Mouse (Mus musculus): ENCODE results near the gene Adgrb2. TPM values are rescaled to one million over a fixed set of nuclear protein-coding genes. Genes with fewer than 3 reads are reported as not detected.

Gene Adgrb2
- polyA plus RNA-seq (2015; fragmentation: Nextera tagmentation; extraction: Ambion mirVana): 24.3 and 27.7 TPM in 2 replicates

GRCm38 (mm10) chr4:129984421-129985061, at the start of gene Adgrb2:
Adgrb2 (plus strand) TSS chr4:129984870.

DNA sequence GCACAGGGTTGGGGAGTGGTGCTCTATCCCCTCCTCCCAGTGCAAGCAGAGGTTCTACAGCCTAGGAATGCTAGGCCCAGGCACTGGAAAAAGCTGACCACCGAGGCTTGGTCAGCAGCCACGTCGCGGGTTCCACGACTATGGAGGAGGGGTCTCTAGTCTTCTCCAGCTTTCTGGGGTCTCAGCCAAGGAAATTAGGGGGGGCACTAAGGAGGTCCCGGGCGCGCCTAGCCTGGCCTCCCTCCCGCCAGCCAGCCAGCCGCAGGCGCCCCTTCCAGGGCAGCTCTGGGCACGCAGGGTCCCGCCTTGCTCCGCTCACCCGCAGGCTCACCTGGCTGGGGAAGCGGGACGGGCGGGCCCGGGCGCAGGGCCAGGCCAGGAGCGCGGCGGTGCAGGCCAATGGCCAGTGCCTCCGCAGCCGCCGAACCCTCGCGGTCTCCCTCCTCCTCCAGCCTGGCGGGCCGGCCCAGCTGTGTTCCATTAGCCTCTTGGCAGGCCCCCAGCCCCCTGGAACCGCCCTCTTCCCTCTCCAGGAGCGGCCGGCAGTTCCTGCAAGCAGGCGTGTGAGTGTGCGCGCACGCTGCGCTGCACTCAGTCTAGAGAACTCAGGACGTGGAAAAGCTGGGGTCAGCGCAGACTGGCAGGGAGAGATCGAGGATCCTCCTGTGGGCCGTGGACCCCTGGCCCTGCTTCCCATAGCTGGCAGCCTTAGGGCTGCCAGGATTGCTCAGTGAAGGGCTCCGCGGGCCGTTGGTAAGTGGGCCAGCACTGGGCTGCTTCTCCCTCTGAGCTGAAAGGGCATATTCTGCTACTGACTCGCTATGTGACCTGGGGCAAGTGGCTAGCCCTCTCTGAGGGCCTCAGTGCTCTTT, 62.9 kb downstream of the Adgrb2 start, which contains the start of gene Col16a1:
TSS of gene Col16a1 (plus strand) at position 510 of the 872 bp plus-strand sequence.

Other genes with a start within 250 kb of the Adgrb2 start
- gene Khdrbs1, start 242.6 kb upstream of the Adgrb2 start, polyA plus RNA-seq (2015; fragmentation: Nextera tagmentation; extraction: Ambion mirVana): 73.4 and 78.6 TPM in 2 replicates
- gene Ptp4a2, start 173.7 kb upstream of the Adgrb2 start, polyA plus RNA-seq (2015; fragmentation: Nextera tagmentation; extraction: Ambion mirVana): 217 and 265 TPM in 2 replicates
- gene Spocd1, start 55.6 kb upstream of the Adgrb2 start, polyA plus RNA-seq (2015; fragmentation: Nextera tagmentation; extraction: Ambion mirVana): 0.08 and 0.26 TPM in 2 replicates
- gene Col16a1, start 63.0 kb downstream of the Adgrb2 start, polyA plus RNA-seq (2015; fragmentation: Nextera tagmentation; extraction: Ambion mirVana): 24.9 and 26.5 TPM in 2 replicates
- 61.9 and 68.9 TPM in 2 replicates for gene Pef1, start 117.7 kb downstream of the Adgrb2 start, polyA plus RNA-seq (2015; fragmentation: Nextera tagmentation; extraction: Ambion mirVana)
- gene Hcrtr1, start 154.5 kb downstream of the Adgrb2 start, polyA plus RNA-seq (2015; fragmentation: Nextera tagmentation; extraction: Ambion mirVana): 14.8 and 18.2 TPM in 2 replicates
- 6.4 and 7.0 TPM in 2 replicates for gene Tinagl1, start 190.3 kb downstream of the Adgrb2 start, polyA plus RNA-seq (2015; fragmentation: Nextera tagmentation; extraction: Ambion mirVana)
- not detected in 2 replicates for gene Gm853, start 237.5 kb downstream of the Adgrb2 start, polyA plus RNA-seq (2015; fragmentation: Nextera tagmentation; extraction: Ambion mirVana)

Data from neural tube, postnatal 0 days (tissue).